Mouse (Mus musculus) gastrocnemius, adult 8-10 months (tissue): ENCODE measurements around the gene Pkn3. TPM values are rescaled to one million over a fixed set of nuclear protein-coding genes. Genes with fewer than 3 reads are reported as not detected.

Experiments
- DNase-seq, 2 experiments: peaks; one replicate each; pipeline ENCODE4 v3.0.0; 2022; ENCODE audit warnings: low spot score in 2 of 2
- total RNA-seq, 4 experiments: library from RNA; stranded (reverse); gene quantifications; 2 replicates each; pipeline ENCODE4 v1.2.4; 2022

The Pkn3 gene
- total RNA-seq, 4 experiments from 2014 or later, result 2.1 to 3.2 (median 2.7) TPM

- DNase-seq, result peak; percentile 26 to 32
Observed at GRCm38 (mm10) chr2:30062249-30063093, 15.0 kb upstream of the Pkn3 start.

GRCm38 (mm10) chr2:30063235-30063634 is 14.2 kb upstream of the Pkn3 start:
- DNase-seq, result no peak

- no peak for DNase-seq
Observed at GRCm38 (mm10) chr2:30063791-30064190, 13.7 kb upstream of the Pkn3 start.

GRCm38 (mm10) chr2:30064298-30064697 is 13.2 kb upstream of the Pkn3 start:
- no peak for DNase-seq

- DNase-seq, result peak; percentile 93 to 96
Observed at GRCm38 (mm10) chr2:30066046-30066901, 11.2 kb upstream of the Pkn3 start.

GRCm38 (mm10) chr2:30067031-30067888 is 10.2 kb upstream of the Pkn3 start:
- DNase-seq, result no peak

- no peak for DNase-seq
Observed at GRCm38 (mm10) chr2:30067962-30068361, 9.5 kb upstream of the Pkn3 start.

- DNase-seq, result no peak
Observed at GRCm38 (mm10) chr2:30072875-30073274, 4.6 kb upstream of the Pkn3 start.

GRCm38 (mm10) chr2:30073285-30073684 is 4.2 kb upstream of the Pkn3 start:
- no peak for DNase-seq

GRCm38 (mm10) chr2:30075625-30076024 is 1.9 kb upstream of the Pkn3 start:
- no peak for DNase-seq

- DNase-seq, result no peak
Observed at GRCm38 (mm10) chr2:30076439-30076838, 1.0 kb upstream of the Pkn3 start.

- DNase-seq, result no peak
Observed at GRCm38 (mm10) chr2:30076959-30077358, 525 bp upstream of the Pkn3 start.

GRCm38 (mm10) chr2:30078349-30078712 is 847 bp downstream of the Pkn3 start:
- DNase-seq, result no peak

GRCm38 (mm10) chr2:30078760-30079159 is 1.3 kb downstream of the Pkn3 start:
- DNase-seq, result no peak

GRCm38 (mm10) chr2:30080181-30080800 is 2.8 kb downstream of the Pkn3 start:
- no peak for DNase-seq

GRCm38 (mm10) chr2:30084113-30084512 is 6.6 kb downstream of the Pkn3 start:
- DNase-seq, result no peak

- no peak for DNase-seq
Observed at GRCm38 (mm10) chr2:30084632-30085031, 7.1 kb downstream of the Pkn3 start.

GRCm38 (mm10) chr2:30087310-30087709 is 9.8 kb downstream of the Pkn3 start:
- DNase-seq, result no peak

- DNase-seq, result no peak
Observed at GRCm38 (mm10) chr2:30091521-30091920, 14.0 kb downstream of the Pkn3 start.

- DNase-seq, result no peak
Observed at GRCm38 (mm10) chr2:30092280-30092918, 14.9 kb downstream of the Pkn3 start.
